ENCODE assay signal across 8 mouse cellular contexts in genomic region chr11:72576111-72576465, GRCm38 (mm10). TPM values are rescaled to one million over a fixed set of nuclear protein-coding genes. Genes with fewer than 3 reads are reported as not detected.
A peak's percentile ranks its signal among the peaks of the same experiment; 100 is the strongest.
DNase-seq lines count a peak whose midpoint lies in the region; ATAC-seq and TF ChIP-seq lines count a peak whose summit lies in the region.

No protein-coding gene starts in this region.

- no peaks in the 10 kb centered on the region for H3K27me3 ChIP-seq in neural tube, embryonic 11.5 days (ENCODE audit: control insufficient read depth, insufficient read depth, low read length)
- H3K27me3 ChIP-seq in limb, embryonic 13.5 days = peaks cover 29% of the 10 kb centered on the region
- no peaks in the 10 kb centered on the region for H3K27me3 ChIP-seq in stomach, postnatal 0 days (ENCODE audit: control insufficient read depth, insufficient read depth, low read length)

- H3K9me3 ChIP-seq in neural tube, embryonic 11.5 days (ENCODE audit: control insufficient read depth, low read length) = no peaks in the 10 kb centered on the region
- no peaks in the 10 kb centered on the region for H3K9me3 ChIP-seq in limb, embryonic 13.5 days
- no peaks in the 10 kb centered on the region for H3K9me3 ChIP-seq in stomach, postnatal 0 days (ENCODE audit: control insufficient read depth, low read length)

- peak overlapping the region; percentile 66 for H3K4me3 ChIP-seq in gastrocnemius, adult 2 months
- peak overlapping the region; percentile 23 for H3K4me3 ChIP-seq in neural tube, embryonic 11.5 days (ENCODE audit: low read depth, low read length)
- H3K4me3 ChIP-seq in limb, embryonic 13.5 days = peak overlapping the region; percentile 34
- H3K4me3 ChIP-seq in stomach, postnatal 0 days (ENCODE audit: low read depth, low read length) = peak overlapping the region; percentile 38

- WGBS in neural tube, embryonic 11.5 days = 15% methylated on average over 7 of the region's 7 CpGs
- 16% methylated on average over 7 of the region's 7 CpGs for WGBS in limb, embryonic 13.5 days
- 20% methylated on average over 7 of the region's 7 CpGs for WGBS in stomach, postnatal 0 days

- peak overlapping the region; percentile 50 for H3K4me2 ChIP-seq in neural tube, embryonic 11.5 days (ENCODE audit: low read depth)
- peak overlapping the region; percentile 63 for H3K4me2 ChIP-seq in limb, embryonic 13.5 days (replicated peaks)
- H3K4me2 ChIP-seq in stomach, postnatal 0 days (replicated peaks; ENCODE audit: low read depth) = peak overlapping the region; percentile 62

- H3K36me3 ChIP-seq in neural tube, embryonic 11.5 days (ENCODE audit: control insufficient read depth, insufficient read depth, low read length) = no peaks in the 10 kb centered on the region
- H3K36me3 ChIP-seq in limb, embryonic 13.5 days = no peaks in the 10 kb centered on the region
- H3K36me3 ChIP-seq in stomach, postnatal 0 days (ENCODE audit: control insufficient read depth, insufficient read depth, low read length) = no peaks in the 10 kb centered on the region

- no peak for DNase-seq in gastrocnemius, adult 2 months
- DNase-seq in gastrocnemius, postnatal 4 days (ENCODE audit: low spot score in 2 of 2) = no peak
- DNase-seq in neural tube, embryonic 11.5 days (ENCODE audit: low spot score) = no peak
- no peak for DNase-seq in neural tube, embryonic 10.5 days (ENCODE audit: extremely low spot score, low spot score)
- no peak for DNase-seq in stomach, postnatal 0 days (ENCODE audit: low spot score)
- no peak for DNase-seq in right cerebral cortex, adult 18-20 months
- DNase-seq in thymus, postnatal 10 days (ENCODE audit: low spot score in 2 of 2) = no peak

- H3K27ac ChIP-seq in gastrocnemius, adult 2 months = peak overlapping the region; percentile 35; the same call in 1 of the 2 replicates
- H3K27ac ChIP-seq in neural tube, embryonic 11.5 days (ENCODE audit: low read depth, low read length) = 0 out of 2 replicates have a peak overlapping the region, but pooled peaks have one; percentile 34
- no peak overlapping the region for H3K27ac ChIP-seq in limb, embryonic 13.5 days
- no peak overlapping the region; the same call in 1 of the 2 replicates for H3K27ac ChIP-seq in stomach, postnatal 0 days (replicated peaks)

- intact Hi-C loops in gastrocnemius, adult 2 months (cut with DNase I) = no loop called here

- TF ChIP-seq EP300 in stomach, postnatal 0 days (optimal IDR thresholded peaks at IDR 0.05) = no peak

- 0 out of 2 replicates have a peak, but pooled peaks cover 4% of the 10 kb centered on the region for H3K4me1 ChIP-seq in neural tube, embryonic 11.5 days (ENCODE audit: control insufficient read depth, insufficient read depth, low read length)
- peaks cover 12% of the 10 kb centered on the region; the same call in 1 of the 2 replicates for H3K4me1 ChIP-seq in limb, embryonic 13.5 days
- H3K4me1 ChIP-seq in stomach, postnatal 0 days (replicated peaks; ENCODE audit: control insufficient read depth, insufficient read depth) = 0 out of 2 replicates have a peak, but pooled peaks cover 2% of the 10 kb centered on the region

- no peak overlapping the region; the same call in 1 of the 2 replicates for H3K9ac ChIP-seq in neural tube, embryonic 11.5 days (ENCODE audit: low read length)
- peak overlapping the region; percentile 25; the same call in 1 of the 2 replicates for H3K9ac ChIP-seq in limb, embryonic 13.5 days
- 0 out of 2 replicates have a peak overlapping the region, but pooled peaks have one; percentile 18 for H3K9ac ChIP-seq in stomach, postnatal 0 days (ENCODE audit: low read length)

- ATAC-seq in neural tube, embryonic 11.5 days (ENCODE audit: insufficient read depth, low FRiP score, low TSS enrichment) = no peak
- ATAC-seq in limb, embryonic 13.5 days (ENCODE audit: low FRiP score, low read depth) = no peak
- no peak for ATAC-seq in stomach, postnatal 0 days (ENCODE audit: low FRiP score, low TSS enrichment)

- no peak for TF ChIP-seq CTCF in gastrocnemius, adult 2 months (IDR thresholded peaks at IDR 0.05)
- no peak for TF ChIP-seq CTCF in stomach, postnatal 0 days (IDR thresholded peaks at IDR 0.05; ENCODE audit: low read depth)

RNA-seq across cellular contexts. Expression of gene Spns3, which starts 25.8 kb away (rescaled TPM):
- under 1 TPM; 0.06 to 0.18 TPM for total RNA-seq in gastrocnemius, adult 2 months (2021)
- total RNA-seq in gastrocnemius, postnatal 4 days (2021) = under 1 TPM; 0.16 to 0.17 TPM
- polyA plus RNA-seq in neural tube, embryonic 11.5 days (2014; fragmentation: Nextera tagmentation; extraction: Ambion mirVana) = 0.25 TPM in 1 of 2 replicates, not detected in the other
- polyA plus RNA-seq in limb, embryonic 13.5 days (2015; fragmentation: Nextera tagmentation; extraction: Ambion mirVana) = 0.14 and 0.20 TPM in 2 replicates
- polyA plus RNA-seq in stomach, postnatal 0 days (2015; fragmentation: Nextera tagmentation; extraction: Ambion mirVana) = 0.75 and 1.0 TPM in 2 replicates

RNA-seq across cellular contexts. Expression of gene Ube2g1, which starts 31.0 kb away (rescaled TPM):
- 10 to 100 TPM; 76.3 to 87.6 TPM for total RNA-seq in gastrocnemius, adult 2 months (2021)
- 10 to 100 TPM; 36.0 to 46.5 TPM for total RNA-seq in gastrocnemius, postnatal 4 days (2021)
- polyA plus RNA-seq in neural tube, embryonic 11.5 days (2014; fragmentation: Nextera tagmentation; extraction: Ambion mirVana) = 119 and 120 TPM in 2 replicates
- 80.2 and 84.5 TPM in 2 replicates for polyA plus RNA-seq in limb, embryonic 13.5 days (2015; fragmentation: Nextera tagmentation; extraction: Ambion mirVana)
- polyA plus RNA-seq in stomach, postnatal 0 days (2015; fragmentation: Nextera tagmentation; extraction: Ambion mirVana) = 43.6 and 43.7 TPM in 2 replicates

Comparison
In these comparisons a context has a peak if more than half of its experiments do, and no peak if none do; other contexts are left out.
1. H3K27ac ChIP-seq: peak in gastrocnemius, adult 2 months (single experiment) and neural tube, embryonic 11.5 days (single experiment); none in limb, embryonic 13.5 days (single experiment) and stomach, postnatal 0 days (single experiment).
2. Peak in every context shown above with its lines, with median percentiles within 50 percentile points of each other: H3K4me3 ChIP-seq and H3K4me2 ChIP-seq.